23 mouse cellular contexts compared by ENCODE assay signal in the genomic region with DNA sequence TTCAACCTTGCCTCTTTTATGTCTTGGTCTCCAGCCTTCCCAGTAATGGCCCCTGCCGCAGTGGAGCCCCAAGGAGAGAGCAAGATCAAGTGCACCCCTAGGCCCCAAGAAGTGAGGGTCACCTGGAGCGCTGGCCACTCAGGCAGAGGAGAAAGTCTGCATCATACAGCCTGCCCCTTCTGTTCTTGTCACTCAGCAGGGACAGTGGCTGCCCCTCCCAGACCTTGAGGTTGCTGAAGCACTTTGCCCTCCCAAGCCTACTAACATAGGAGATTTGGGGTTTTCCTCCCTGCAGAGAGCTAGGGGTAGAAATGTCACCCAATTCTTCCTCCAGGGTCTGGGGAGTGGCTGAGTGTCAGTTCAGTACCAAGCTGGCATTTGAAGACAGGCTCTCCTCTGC. TPM values are rescaled to one million over a fixed set of nuclear protein-coding genes. Genes with fewer than 3 reads are reported as not detected.
DNase-seq lines count a peak whose midpoint lies in the region; ATAC-seq and TF ChIP-seq lines count a peak whose summit lies in the region.
"Had no signal": no experiment of that assay in that cellular context is flagged by ENCODE, and none has a peak within 500 bp of the region (broad histone marks: within the 10 kb centered on the region; RNA-seq: fewer than 3 reads in every experiment).

No protein-coding gene starts in this region.

- no peak for DNase-seq in liver, adult 2 months (ENCODE audit: extremely low read depth, low read depth, low spot score)
- no peak for DNase-seq in liver, embryonic 11.5 days (ENCODE audit: low spot score)
- no peak for DNase-seq in ES-E14 (ENCODE audit: low read depth, low spot score)
- no peak for DNase-seq in cerebellum, postnatal 4 days (ENCODE audit: low spot score in 2 of 2)
- DNase-seq in forebrain, embryonic 10.5 days (ENCODE audit: extremely low spot score, low spot score), result no peak
- DNase-seq: adrenal gland, postnatal 25 days; cerebellum, adult 11 months; cerebellum, postnatal 14 days; forebrain, postnatal 0 days; heart, postnatal 10 days; midbrain, embryonic 14.5 days; right cerebral cortex, postnatal 14 days; thymus, adult 2 months had no signal

- H3K79me2 ChIP-seq in liver, adult 2 months (ENCODE audit: control insufficient read depth, insufficient read depth, low read length), result no peaks in the 10 kb centered on the region
- H3K79me2 ChIP-seq in myocyte (ENCODE audit: control insufficient read depth, insufficient read depth), result no peaks in the 10 kb centered on the region

- 91% methylated on average over 2 of the region's 2 CpGs for WGBS in liver, adult 2 months
- 94% methylated on average over 2 of the region's 2 CpGs for WGBS in liver, embryonic 11.5 days
- 81% methylated on average over 2 of the region's 2 CpGs for WGBS in intestine, embryonic 15.5 days
- 81% methylated on average over 2 of the region's 2 CpGs for WGBS in forebrain, embryonic 10.5 days

- H3K4me2 ChIP-seq in liver, embryonic 11.5 days, result no peak overlapping the region
- H3K4me2 ChIP-seq in intestine, embryonic 15.5 days (replicated peaks), result no peak overlapping the region
- no peak overlapping the region for H3K4me2 ChIP-seq in myocyte (ENCODE audit: low read depth)
- H3K4me2 ChIP-seq: embryonic facial prominence, embryonic 15.5 days; heart, embryonic 11.5 days; limb, embryonic 13.5 days; lung, embryonic 15.5 days; neural tube, embryonic 15.5 days had no signal

- in situ Hi-C loops in ES-E14 (cut with MboI; ENCODE audit: low sequenced_read_pairs in 2 of 2, unreplicated experiment in 2 of 2), result no loop called here

- peak overlapping the region; percentile 46 for H3K27ac ChIP-seq in liver, adult 2 months (replicated peaks; ENCODE audit: insufficient read depth, low read depth, low read length)
- H3K27ac ChIP-seq in liver, embryonic 11.5 days (ENCODE audit: low read depth, low read length), result no peak overlapping the region
- peak overlapping the region; percentile 69 for H3K27ac ChIP-seq in ES-E14 (ENCODE audit: insufficient read depth, low read depth, low read length, poor library complexity, severe bottlenecking)
- peak overlapping the region; percentile 70; the same call in 1 of the 2 replicates for H3K27ac ChIP-seq in intestine, embryonic 15.5 days
- no peak overlapping the region for H3K27ac ChIP-seq in forebrain, embryonic 10.5 days
- H3K27ac ChIP-seq: embryonic facial prominence, embryonic 15.5 days; limb, embryonic 13.5 days; neural tube, embryonic 15.5 days had no signal

- peaks cover 10% of the 10 kb centered on the region; the same call in 1 of the 2 replicates for H3K36me3 ChIP-seq in liver, adult 2 months (ENCODE audit: control insufficient read depth, insufficient read depth, low read length)
- peaks cover 39% of the 10 kb centered on the region for H3K36me3 ChIP-seq in liver, embryonic 11.5 days (ENCODE audit: control insufficient read depth, insufficient read depth, low read length)
- peaks cover 26% of the 10 kb centered on the region; the same call in 1 of the 2 replicates for H3K36me3 ChIP-seq in ES-E14 (ENCODE audit: control insufficient read depth, insufficient read depth, low read length, poor library complexity, severe bottlenecking)
- peaks cover 43% of the 10 kb centered on the region for H3K36me3 ChIP-seq in intestine, embryonic 15.5 days
- H3K36me3 ChIP-seq in myocyte (ENCODE audit: control insufficient read depth, insufficient read depth), result peaks cover 32% of the 10 kb centered on the region
- peaks cover 53% of the 10 kb centered on the region for H3K36me3 ChIP-seq in forebrain, embryonic 10.5 days (replicated peaks)

- peaks cover 12% of the 10 kb centered on the region for H3K4me1 ChIP-seq in liver, adult 2 months (ENCODE audit: control insufficient read depth, insufficient read depth, low read length)
- peaks cover 11% of the 10 kb centered on the region; the same call in 1 of the 2 replicates for H3K4me1 ChIP-seq in liver, embryonic 11.5 days (replicated peaks; ENCODE audit: control insufficient read depth, insufficient read depth, low read length)
- peaks cover 11 to 12% of the 10 kb centered on the region in 2 experiments; a peak in 2 of 4 replicates for H3K4me1 ChIP-seq in ES-E14 (ENCODE audit: control insufficient read depth in 2 of 2, insufficient read depth in 2 of 2, low read length in 2 of 2, poor library complexity in 1 of 2)
- H3K4me1 ChIP-seq in intestine, embryonic 15.5 days (replicated peaks), result peaks cover 11% of the 10 kb centered on the region
- H3K4me1 ChIP-seq in forebrain, embryonic 10.5 days, result peaks cover 11% of the 10 kb centered on the region
- H3K4me1 ChIP-seq: neural tube, embryonic 15.5 days had no signal

- no peak for TF ChIP-seq POLR2A in liver, adult 2 months (IDR thresholded peaks at IDR 0.05; ENCODE audit: extremely low read depth, insufficient read depth, low read length)
- no peak for TF ChIP-seq POLR2A in myocyte (IDR thresholded peaks at IDR 0.05; ENCODE audit: insufficient read length, low read depth)

- H3K4me3 ChIP-seq in liver, adult 2 months (ENCODE audit: insufficient read depth, low read depth, low read length), result no peak overlapping the region
- H3K4me3 ChIP-seq in liver, embryonic 11.5 days (ENCODE audit: low read depth, low read length), result no peak overlapping the region
- no peak overlapping the region for H3K4me3 ChIP-seq in ES-E14 (ENCODE audit: insufficient read depth in 1 of 2, low read depth in 1 of 2, low read length in 2 of 2, poor library complexity in 1 of 2, severe bottlenecking in 1 of 2)
- no peak overlapping the region for H3K4me3 ChIP-seq in intestine, embryonic 15.5 days (replicated peaks)
- no peak overlapping the region for H3K4me3 ChIP-seq in myocyte
- H3K4me3 ChIP-seq in forebrain, embryonic 10.5 days, result no peak overlapping the region
- H3K4me3 ChIP-seq: embryonic facial prominence, embryonic 15.5 days; limb, embryonic 13.5 days; lung, embryonic 15.5 days; neural tube, embryonic 15.5 days had no signal

- H3ac ChIP-seq in myocyte (ENCODE audit: control insufficient read depth, insufficient read length), result no peak overlapping the region

- no peaks in the 10 kb centered on the region for H3K27me3 ChIP-seq in liver, adult 2 months (ENCODE audit: control insufficient read depth, insufficient read depth, low read length)
- H3K27me3 ChIP-seq in liver, embryonic 11.5 days (replicated peaks; ENCODE audit: control insufficient read depth, insufficient read depth, low read length), result no peaks in the 10 kb centered on the region
- H3K27me3 ChIP-seq in intestine, embryonic 15.5 days (replicated peaks), result no peaks in the 10 kb centered on the region
- H3K27me3 ChIP-seq in myocyte (ENCODE audit: control insufficient read depth, insufficient read depth, insufficient read length), result no peaks in the 10 kb centered on the region
- peaks cover 6% of the 10 kb centered on the region for H3K27me3 ChIP-seq in forebrain, embryonic 10.5 days (ENCODE audit: poor library complexity, severe bottlenecking)
- H3K27me3 ChIP-seq: embryonic facial prominence, embryonic 15.5 days; limb, embryonic 13.5 days; lung, embryonic 15.5 days had no signal

- H3K9ac ChIP-seq in liver, adult 2 months (ENCODE audit: low read depth, low read length), result no peak overlapping the region
- no peak overlapping the region for H3K9ac ChIP-seq in liver, embryonic 11.5 days (ENCODE audit: low read depth, low read length)
- no peak overlapping the region for H3K9ac ChIP-seq in ES-E14 (ENCODE audit: insufficient read depth, low read depth, low read length, poor library complexity, severe bottlenecking)
- no peak overlapping the region for H3K9ac ChIP-seq in intestine, embryonic 15.5 days
- H3K9ac ChIP-seq: embryonic facial prominence, embryonic 15.5 days; forebrain, postnatal 0 days; limb, embryonic 13.5 days; lung, embryonic 15.5 days; neural tube, embryonic 15.5 days had no signal

- H3K9me3 ChIP-seq in liver, embryonic 11.5 days (ENCODE audit: control insufficient read depth, low read length), result no peaks in the 10 kb centered on the region
- no peaks in the 10 kb centered on the region for H3K9me3 ChIP-seq in ES-E14 (ENCODE audit: control insufficient read depth, insufficient read depth, low read depth, low read length)
- no peaks in the 10 kb centered on the region for H3K9me3 ChIP-seq in intestine, embryonic 15.5 days
- no peaks in the 10 kb centered on the region for H3K9me3 ChIP-seq in forebrain, embryonic 10.5 days
- H3K9me3 ChIP-seq: embryonic facial prominence, embryonic 15.5 days; G1E; limb, embryonic 13.5 days; lung, embryonic 15.5 days; neural tube, embryonic 15.5 days had no signal

- no peak for TF ChIP-seq CTCF in liver, adult 2 months (IDR thresholded peaks at IDR 0.05; ENCODE audit: low read depth, low read length)

- ATAC-seq in liver, embryonic 11.5 days (replicated peaks; ENCODE audit: low FRiP score), result no peak
- ATAC-seq in intestine, embryonic 15.5 days, result no peak

RNA-seq across cellular contexts. Expression of a gene that starts 10.3 kb away (rescaled TPM):
- total RNA-seq in liver, adult 2 months (2014; rRNA removed), result 5.1 and 6.4 TPM in 2 replicates
- 22.5 and 27.1 TPM in 2 replicates for polyA plus RNA-seq in liver, adult 2 months (2012; rRNA removed)
- 57.2 and 61.5 TPM in 2 replicates for polyA plus RNA-seq in liver, embryonic 11.5 days (2014; fragmentation: Nextera tagmentation; extraction: Ambion mirVana)
- 25.4 and 28.5 TPM in 2 replicates for total RNA-seq in ES-E14 (2012; rRNA removed)
- polyA plus RNA-seq in intestine, embryonic 15.5 days (2015; fragmentation: Nextera tagmentation; extraction: Ambion mirVana), result 53.5 and 56.2 TPM in 2 replicates
- 36.1 TPM for polyA plus RNA-seq in myocyte (2012; fragmentation: generic; extraction: Trizol)
- 56.0 and 60.5 TPM in 2 replicates for polyA plus RNA-seq in forebrain, embryonic 10.5 days (2016; fragmentation: Nextera tagmentation; extraction: Ambion mirVana)

RNA-seq across cellular contexts. Expression of a gene that starts 10.7 kb away (rescaled TPM):
- total RNA-seq in liver, adult 2 months (2014; rRNA removed), result not detected in 2 replicates
- 0.09 TPM in 1 of 2 replicates, not detected in the other for polyA plus RNA-seq in liver, adult 2 months (2012; rRNA removed)
- polyA plus RNA-seq in liver, embryonic 11.5 days (2014; fragmentation: Nextera tagmentation; extraction: Ambion mirVana), result 0.22 and 0.34 TPM in 2 replicates
- not detected in 2 replicates for total RNA-seq in ES-E14 (2012; rRNA removed)
- polyA plus RNA-seq in intestine, embryonic 15.5 days (2015; fragmentation: Nextera tagmentation; extraction: Ambion mirVana), result 1.6 and 1.8 TPM in 2 replicates
- 0.44 TPM for polyA plus RNA-seq in myocyte (2012; fragmentation: generic; extraction: Trizol)
- not detected in 2 replicates for polyA plus RNA-seq in forebrain, embryonic 10.5 days (2016; fragmentation: Nextera tagmentation; extraction: Ambion mirVana)
- total RNA-seq: G1E; heart, postnatal 10 days; megakaryocyte, adult 5-6 weeks had no signal
- polyA plus RNA-seq: G1E; heart, embryonic 11.5 days; hindbrain, embryonic 11.5 days; limb, embryonic 13.5 days; lung, embryonic 15.5 days; midbrain, embryonic 14.5 days had no signal

RNA-seq across cellular contexts. Expression of a gene that starts 22.6 kb away (rescaled TPM):
- 82.1 and 94.2 TPM in 2 replicates for total RNA-seq in liver, adult 2 months (2014; rRNA removed)
- 98.3 and 103 TPM in 2 replicates for polyA plus RNA-seq in liver, adult 2 months (2012; rRNA removed)
- polyA plus RNA-seq in liver, embryonic 11.5 days (2014; fragmentation: Nextera tagmentation; extraction: Ambion mirVana), result 257 and 291 TPM in 2 replicates
- 358 and 380 TPM in 2 replicates for total RNA-seq in ES-E14 (2012; rRNA removed)
- polyA plus RNA-seq in intestine, embryonic 15.5 days (2015; fragmentation: Nextera tagmentation; extraction: Ambion mirVana), result 229 and 241 TPM in 2 replicates
- 315 TPM for polyA plus RNA-seq in myocyte (2012; fragmentation: generic; extraction: Trizol)
- 283 and 289 TPM in 2 replicates for polyA plus RNA-seq in forebrain, embryonic 10.5 days (2016; fragmentation: Nextera tagmentation; extraction: Ambion mirVana)

RNA-seq across cellular contexts. Expression of a gene that starts 24.1 kb away (rescaled TPM):
- 64.2 and 82.1 TPM in 2 replicates for total RNA-seq in liver, adult 2 months (2014; rRNA removed)
- polyA plus RNA-seq in liver, adult 2 months (2012; rRNA removed), result 68.0 and 79.0 TPM in 2 replicates
- polyA plus RNA-seq in liver, embryonic 11.5 days (2014; fragmentation: Nextera tagmentation; extraction: Ambion mirVana), result 124 and 138 TPM in 2 replicates
- total RNA-seq in ES-E14 (2012; rRNA removed), result 39.9 and 41.0 TPM in 2 replicates
- 441 and 523 TPM in 2 replicates for polyA plus RNA-seq in intestine, embryonic 15.5 days (2015; fragmentation: Nextera tagmentation; extraction: Ambion mirVana)
- 423 TPM for polyA plus RNA-seq in myocyte (2012; fragmentation: generic; extraction: Trizol)
- polyA plus RNA-seq in forebrain, embryonic 10.5 days (2016; fragmentation: Nextera tagmentation; extraction: Ambion mirVana), result 427 and 444 TPM in 2 replicates

RNA-seq across cellular contexts. Expression of a gene that starts 56.3 kb away (rescaled TPM):
- 3.0 and 3.3 TPM in 2 replicates for total RNA-seq in liver, adult 2 months (2014; rRNA removed)
- polyA plus RNA-seq in liver, adult 2 months (2012; rRNA removed), result 6.2 and 8.9 TPM in 2 replicates
- polyA plus RNA-seq in liver, embryonic 11.5 days (2014; fragmentation: Nextera tagmentation; extraction: Ambion mirVana), result 4.1 and 5.7 TPM in 2 replicates
- 7.7 and 7.8 TPM in 2 replicates for total RNA-seq in ES-E14 (2012; rRNA removed)
- polyA plus RNA-seq in intestine, embryonic 15.5 days (2015; fragmentation: Nextera tagmentation; extraction: Ambion mirVana), result 8.3 TPM in 2 replicates
- polyA plus RNA-seq in myocyte (2012; fragmentation: generic; extraction: Trizol), result 18.0 TPM
- polyA plus RNA-seq in forebrain, embryonic 10.5 days (2016; fragmentation: Nextera tagmentation; extraction: Ambion mirVana), result 5.1 and 5.5 TPM in 2 replicates

Comparison
In these comparisons a context has a peak if more than half of its experiments do, and no peak if none do; other contexts are left out.
1. H3K27ac ChIP-seq: peak in liver, adult 2 months (single experiment), ES-E14 (single experiment) and intestine, embryonic 15.5 days (single experiment); none in liver, embryonic 11.5 days (single experiment) and forebrain, embryonic 10.5 days (single experiment).